Mouse (Mus musculus) CH12.LX (cell line): ENCODE data around the gene Urad.

Experiments
- ELF1 ChIP-seq: IDR thresholded peaks from 2 replicates; pipeline ENCODE4 v1.6.1; 2014; ENCODE audit warnings: low read depth, mild to moderate bottlenecking, inconsistent platforms, low read length, improper control_type of control experiment
- EP300 ChIP-seq: IDR thresholded peaks from 2 replicates; pipeline ENCODE4 v1.6.1; 2011; ENCODE audit warnings: low read length, improper control_type of control experiment
- ZKSCAN1 ChIP-seq: IDR thresholded peaks from 2 replicates; pipeline ENCODE4 v1.6.1; 2012; ENCODE audit warnings: low read depth, inconsistent platforms, low read length, improper control_type of control experiment, borderline replicate concordance

- no peak for TF ChIP-seq EP300
- no peak for TF ChIP-seq ELF1
- no peak for TF ChIP-seq ZKSCAN1
These were observed 5.4 kb upstream of the Urad start for GRCm38 (mm10) chr5:147327636-147328035.
